Mouse (Mus musculus): ENCODE data around the gene Zfp740.
A peak's percentile ranks its signal among the peaks of the same experiment; 100 is the strongest.

Gene Zfp740

GRCm38 (mm10) chr15:102191699-102192098, 11.3 kb upstream of the Zfp740 start:
- no peak for ATAC-seq (ENCODE audit: insufficient number of reproducible peaks, low FRiP score, low TSS enrichment)

- ATAC-seq (ENCODE audit: insufficient number of reproducible peaks, low FRiP score, low TSS enrichment), result no peak
Observed at GRCm38 (mm10) chr15:102192271-102192812, 10.7 kb upstream of the Zfp740 start.

- ATAC-seq (ENCODE audit: insufficient number of reproducible peaks, low FRiP score, low TSS enrichment), result no peak
Observed at GRCm38 (mm10) chr15:102192820-102193386, 10.1 kb upstream of the Zfp740 start.

- ATAC-seq (ENCODE audit: insufficient number of reproducible peaks, low FRiP score, low TSS enrichment), result no peak
Observed at GRCm38 (mm10) chr15:102193652-102194051, 9.4 kb upstream of the Zfp740 start.

- no peak for ATAC-seq (ENCODE audit: insufficient number of reproducible peaks, low FRiP score, low TSS enrichment)
Observed at GRCm38 (mm10) chr15:102194439-102194838, 8.6 kb upstream of the Zfp740 start.

GRCm38 (mm10) chr15:102195373-102195772, 7.7 kb upstream of the Zfp740 start:
- no peak for ATAC-seq (ENCODE audit: insufficient number of reproducible peaks, low FRiP score, low TSS enrichment)

- no peak for ATAC-seq (ENCODE audit: insufficient number of reproducible peaks, low FRiP score, low TSS enrichment)
Observed at GRCm38 (mm10) chr15:102198841-102199240, 4.2 kb upstream of the Zfp740 start.

- peak; percentile 38; the same call in 1 of the 2 replicates for ATAC-seq (ENCODE audit: insufficient number of reproducible peaks, low FRiP score, low TSS enrichment)
Observed at GRCm38 (mm10) chr15:102203835-102204381, 859 bp downstream of the Zfp740 start.

GRCm38 (mm10) chr15:102204674-102205505, 1.8 kb downstream of the Zfp740 start, which contains the start of gene Csad:
TSS of gene Csad (minus strand) at chr15:102204724.
- ATAC-seq (ENCODE audit: insufficient number of reproducible peaks, low FRiP score, low TSS enrichment), result no peak

GRCm38 (mm10) chr15:102205779-102206178, 2.7 kb downstream of the Zfp740 start:
- no peak for ATAC-seq (ENCODE audit: insufficient number of reproducible peaks, low FRiP score, low TSS enrichment)

GRCm38 (mm10) chr15:102207351-102207750, 4.3 kb downstream of the Zfp740 start:
- no peak for ATAC-seq (ENCODE audit: insufficient number of reproducible peaks, low FRiP score, low TSS enrichment)

- ATAC-seq (ENCODE audit: insufficient number of reproducible peaks, low FRiP score, low TSS enrichment), result no peak
Observed at GRCm38 (mm10) chr15:102208092-102208561, 5.1 kb downstream of the Zfp740 start.

- ATAC-seq (ENCODE audit: insufficient number of reproducible peaks, low FRiP score, low TSS enrichment), result no peak
Observed at GRCm38 (mm10) chr15:102209114-102209513, 6.1 kb downstream of the Zfp740 start.

GRCm38 (mm10) chr15:102210816-102211215, 7.8 kb downstream of the Zfp740 start:
- no peak for ATAC-seq (ENCODE audit: insufficient number of reproducible peaks, low FRiP score, low TSS enrichment)

- ATAC-seq (ENCODE audit: insufficient number of reproducible peaks, low FRiP score, low TSS enrichment), result no peak
Observed at GRCm38 (mm10) chr15:102211895-102212294, 8.8 kb downstream of the Zfp740 start.

GRCm38 (mm10) chr15:102214132-102214531, 11.1 kb downstream of the Zfp740 start:
- ATAC-seq (ENCODE audit: insufficient number of reproducible peaks, low FRiP score, low TSS enrichment), result no peak

- no peak for ATAC-seq (ENCODE audit: insufficient number of reproducible peaks, low FRiP score, low TSS enrichment)
Observed at GRCm38 (mm10) chr15:102215624-102216023, 12.6 kb downstream of the Zfp740 start.

- no peak for ATAC-seq (ENCODE audit: insufficient number of reproducible peaks, low FRiP score, low TSS enrichment)
Observed at GRCm38 (mm10) chr15:102216459-102217228, 13.6 kb downstream of the Zfp740 start.

GRCm38 (mm10) chr15:102217325-102217724, 14.3 kb downstream of the Zfp740 start:
- ATAC-seq (ENCODE audit: insufficient number of reproducible peaks, low FRiP score, low TSS enrichment), result no peak

GRCm38 (mm10) chr15:102222386-102222785, 19.3 kb downstream of the Zfp740 start:
- no peak for ATAC-seq (ENCODE audit: insufficient number of reproducible peaks, low FRiP score, low TSS enrichment)
